Mouse (Mus musculus) T-helper 2 cell (primary cell): ENCODE measurements around the gene Camkmt.

Source experiments
- in situ Hi-C: fragments of 300-600 bp; cut with MboI, MseI; formaldehyde crosslinking; loops from one replicate; pipeline ENCODE4 v1.15.1; 2025; ENCODE audit warnings: high pct_unique_total_duplicates

Camkmt gene

DNA sequence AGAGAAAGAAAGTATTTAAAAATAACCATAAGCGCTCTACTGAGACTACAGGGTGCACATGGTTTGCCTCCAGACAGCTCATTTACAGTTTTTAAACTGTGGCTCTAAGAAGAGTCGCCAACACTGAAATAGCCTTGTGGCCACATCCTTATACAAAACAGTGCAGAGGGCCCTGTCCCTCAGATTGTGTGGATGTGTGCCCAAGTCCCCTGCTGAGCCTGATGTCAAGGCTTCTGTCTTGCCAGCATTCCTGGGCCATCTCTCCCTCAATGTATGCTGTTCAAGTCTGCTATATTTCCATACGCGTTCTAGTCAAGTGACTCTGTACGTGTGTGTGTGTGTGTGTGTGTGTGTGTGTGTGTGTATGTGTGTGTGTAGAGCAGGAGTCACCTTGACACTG is 201.2 kb downstream of the Camkmt start:
- in situ Hi-C loops, result no loop called here

DNA sequence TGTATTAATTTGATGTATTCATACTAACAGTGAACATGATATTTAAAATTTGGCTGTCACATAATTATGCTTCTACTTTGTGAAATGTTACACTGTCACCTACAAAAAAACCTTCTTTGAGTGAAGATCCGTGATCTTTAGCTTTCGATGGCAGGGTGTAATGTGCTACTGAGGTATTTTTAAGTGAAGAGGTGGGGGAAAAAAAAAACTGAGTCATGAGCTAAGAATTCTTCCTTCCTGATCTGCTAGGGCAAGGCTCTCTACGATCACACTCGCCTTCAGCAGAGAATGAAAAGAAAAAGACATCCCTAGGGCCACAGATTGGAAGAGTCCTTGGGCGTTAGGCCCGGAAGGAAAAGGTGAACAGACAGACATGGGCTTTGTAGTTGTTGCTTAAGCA is 201.9 kb downstream of the Camkmt start:
- in situ Hi-C loops, result no loop called here

DNA sequence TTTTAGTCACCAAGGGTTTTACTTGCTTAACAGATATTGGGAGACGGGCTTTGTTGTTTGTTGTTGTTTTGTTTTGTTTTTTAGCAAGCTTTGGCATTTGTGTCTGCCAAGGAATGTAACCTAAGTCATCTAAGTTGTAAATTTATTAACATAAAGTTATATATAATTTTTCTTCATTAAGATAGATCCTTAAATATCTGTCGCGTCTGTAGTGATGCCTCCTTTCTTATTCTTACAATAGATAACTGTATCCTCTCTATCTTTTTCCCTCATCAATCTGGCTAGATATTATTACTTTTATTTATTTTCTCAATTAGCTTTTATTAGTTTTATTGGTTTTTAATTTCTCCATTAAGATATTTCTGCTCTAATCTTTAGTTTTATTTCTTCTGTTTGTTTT is 213.3 kb downstream of the Camkmt start:
- in situ Hi-C loops, result no loop called here

DNA sequence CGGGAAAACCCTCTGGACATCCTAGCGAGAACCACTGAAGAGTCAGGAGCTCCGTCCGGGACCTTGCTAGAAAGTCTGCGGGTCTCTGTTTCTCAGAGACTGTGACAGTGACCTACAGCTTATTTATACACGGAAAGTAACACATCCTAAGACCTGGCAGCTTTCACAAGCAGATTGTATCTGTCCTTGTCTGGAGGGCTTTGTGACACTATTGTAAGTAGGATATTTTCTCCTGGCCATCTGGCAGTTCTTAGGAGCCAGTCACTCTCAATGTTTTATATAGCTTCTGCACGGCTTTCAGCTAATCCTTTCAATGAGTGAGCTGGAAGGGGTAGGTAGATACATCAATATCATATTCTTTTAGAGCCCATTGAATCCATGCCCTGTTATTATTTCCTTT is 218.2 kb downstream of the Camkmt start:
- in situ Hi-C loops, result no loop called here

- in situ Hi-C loops, result no loop called here
Measured at GRCm38 (mm10) chr17:85309046-85309445, 218.7 kb downstream of the Camkmt start.

GRCm38 (mm10) chr17:85311348-85311747 is 221.0 kb downstream of the Camkmt start:
- in situ Hi-C loops, result no loop called here

DNA sequence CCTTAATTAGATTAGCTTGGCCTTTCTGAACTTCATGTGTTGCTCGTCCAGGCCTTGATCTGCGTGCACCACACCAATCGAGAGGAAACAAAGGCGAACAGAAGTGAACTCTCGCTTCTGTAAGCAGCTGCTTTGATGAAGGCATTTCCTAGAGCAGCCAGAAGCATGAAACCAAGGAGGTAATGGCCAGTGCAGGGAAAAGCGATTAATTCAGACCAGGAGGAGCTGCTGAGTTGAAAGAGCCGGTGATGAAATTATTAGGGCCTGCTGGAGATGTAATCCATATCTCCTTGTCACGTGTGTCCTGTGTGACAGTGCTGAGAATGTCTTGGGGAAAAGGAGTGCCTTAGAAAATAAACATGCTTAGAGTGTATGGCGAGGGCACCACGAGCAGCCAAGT is 228.0 kb downstream of the Camkmt start:
- in situ Hi-C loops, result no loop called here

DNA sequence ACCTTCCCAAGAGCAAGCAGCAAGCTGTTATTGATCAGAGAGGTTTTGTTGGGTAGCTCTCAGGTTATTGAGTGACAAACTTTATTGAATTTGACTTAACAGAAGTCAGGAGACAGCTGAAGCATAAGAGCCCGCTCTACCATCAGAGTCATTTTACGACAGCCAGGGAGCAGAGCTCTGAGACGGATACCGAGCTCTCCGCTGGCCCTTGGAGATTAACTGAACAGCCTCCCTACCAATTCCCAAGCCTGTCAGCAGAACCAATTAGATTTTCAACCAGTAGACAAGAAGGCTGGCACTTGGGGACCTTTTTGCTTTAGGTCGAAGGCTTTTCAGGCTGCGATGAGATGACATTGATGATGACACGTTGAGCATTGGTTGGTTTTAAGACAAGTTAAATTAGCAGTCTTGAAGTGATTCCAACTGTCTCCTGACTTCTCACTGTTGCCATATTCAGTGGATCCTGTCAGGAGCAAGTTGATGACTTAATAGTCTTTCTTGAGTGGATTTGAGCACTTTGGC is 229.5 kb downstream of the Camkmt start:
- in situ Hi-C loops, result no loop called here

GRCm38 (mm10) chr17:85328901-85329300 is 238.5 kb downstream of the Camkmt start:
- in situ Hi-C loops, result no loop called here

DNA sequence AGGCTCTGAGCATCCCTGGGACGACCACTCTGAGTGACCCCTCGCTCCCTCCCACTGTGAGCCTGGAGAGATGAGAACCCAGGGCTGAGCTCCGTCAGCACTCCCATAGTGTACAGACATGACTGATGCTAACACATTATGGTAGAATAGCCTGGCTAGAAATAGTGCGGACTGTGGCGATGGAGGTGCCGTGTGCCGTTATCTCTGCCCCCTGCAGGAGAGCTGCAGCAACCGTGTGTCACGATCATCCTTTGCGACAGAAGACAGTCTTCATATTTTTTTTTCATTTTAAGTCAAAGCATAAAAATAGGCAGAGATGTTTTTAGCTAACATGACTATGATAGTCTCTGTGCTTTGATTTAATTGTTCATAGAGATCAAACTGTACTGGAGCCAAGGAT is 245.1 kb downstream of the Camkmt start:
- in situ Hi-C loops, result no loop called here

DNA sequence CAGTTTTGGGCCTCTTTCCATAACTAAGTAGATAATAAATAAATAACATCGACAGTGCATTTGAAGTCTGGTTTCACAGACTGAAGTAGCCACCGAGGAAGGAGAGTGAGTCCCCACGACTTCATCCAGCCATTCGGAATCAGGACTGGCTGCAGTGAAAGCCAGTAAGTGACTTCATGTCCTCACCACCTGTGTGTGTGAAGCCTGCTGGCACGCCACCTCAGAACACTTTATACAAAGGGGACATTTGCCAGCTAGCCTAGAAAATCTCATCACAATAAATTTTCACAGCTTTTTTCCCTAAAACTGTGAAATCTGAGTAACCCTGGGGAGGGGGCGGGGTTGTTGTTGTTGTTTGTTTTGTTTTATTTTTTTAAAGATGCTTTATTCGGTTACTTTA is 247.3 kb downstream of the Camkmt start:
- in situ Hi-C loops, result no loop called here

DNA sequence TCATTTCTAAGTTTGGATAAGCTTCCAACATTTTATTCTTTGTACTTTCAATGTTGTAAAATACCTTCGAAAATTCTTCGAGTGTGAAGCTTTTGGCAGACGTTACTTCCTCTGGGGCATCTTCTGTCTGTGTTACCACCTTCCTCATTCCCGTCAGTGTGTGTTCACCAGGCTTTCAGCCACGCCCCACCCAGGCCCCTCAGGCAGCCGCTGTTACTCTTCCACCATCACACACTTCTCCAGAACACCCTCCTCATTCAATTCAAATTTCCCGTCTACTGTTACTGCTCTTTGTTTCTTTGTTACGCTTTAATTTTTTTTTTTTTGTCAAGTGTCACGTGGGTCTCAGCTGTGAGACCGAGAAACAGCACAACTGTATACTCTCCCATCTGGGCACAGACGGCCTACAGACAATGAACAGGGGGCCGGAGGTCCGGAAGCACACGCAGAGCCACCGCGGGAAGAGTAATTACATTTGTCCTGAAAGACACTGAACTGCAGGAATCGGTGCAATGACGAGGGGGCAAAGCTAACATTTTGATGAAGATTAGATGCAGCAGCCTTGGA is 250.9 kb downstream of the Camkmt start:
- in situ Hi-C loops, result no loop called here

- in situ Hi-C loops, result no loop called here
Measured at GRCm38 (mm10) chr17:85342471-85342870, 252.1 kb downstream of the Camkmt start.

DNA sequence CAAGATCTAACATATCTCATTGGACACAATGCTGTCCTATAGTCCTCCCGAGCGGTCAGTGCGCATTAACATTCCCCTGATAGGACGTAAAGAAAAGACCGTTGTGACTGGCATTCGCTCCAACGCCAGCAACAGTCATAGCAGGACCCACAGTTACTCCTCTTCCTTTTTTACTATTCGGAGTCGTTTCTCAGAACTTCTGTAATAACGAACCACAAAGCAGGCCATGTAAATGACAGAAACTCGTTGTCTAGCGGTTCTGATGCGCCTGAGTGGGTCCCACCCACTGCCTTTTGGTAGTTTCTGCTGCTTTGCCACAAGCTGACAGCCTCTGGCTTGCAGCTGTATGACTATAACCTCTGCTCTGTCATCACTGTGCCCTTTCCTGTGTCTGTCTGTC is 253.1 kb downstream of the Camkmt start:
- in situ Hi-C loops, result no loop called here

GRCm38 (mm10) chr17:85346701-85347100 is 256.3 kb downstream of the Camkmt start:
- in situ Hi-C loops, result no loop called here

GRCm38 (mm10) chr17:85349331-85349935 is 259.1 kb downstream of the Camkmt start:
- in situ Hi-C loops, result no loop called here

DNA sequence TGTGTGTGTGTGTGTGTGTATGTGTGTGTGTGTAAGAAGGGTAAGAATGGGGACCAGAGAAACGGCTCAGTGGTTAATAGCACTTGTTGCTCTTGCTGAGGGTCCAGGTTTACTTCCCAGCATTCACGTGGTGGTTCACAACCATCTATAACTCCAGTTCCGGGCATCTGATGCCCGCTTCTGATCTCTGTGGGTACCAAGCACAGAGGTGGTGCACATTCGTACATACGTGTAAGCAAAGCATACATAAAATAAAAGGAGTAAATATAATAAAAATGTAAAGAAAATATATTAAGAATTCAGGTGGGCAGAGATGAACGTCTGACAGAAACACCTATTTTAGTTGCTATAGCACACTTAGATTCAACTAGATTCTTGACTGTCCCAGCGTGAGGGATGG is 260.9 kb downstream of the Camkmt start:
- in situ Hi-C loops, result no loop called here

DNA sequence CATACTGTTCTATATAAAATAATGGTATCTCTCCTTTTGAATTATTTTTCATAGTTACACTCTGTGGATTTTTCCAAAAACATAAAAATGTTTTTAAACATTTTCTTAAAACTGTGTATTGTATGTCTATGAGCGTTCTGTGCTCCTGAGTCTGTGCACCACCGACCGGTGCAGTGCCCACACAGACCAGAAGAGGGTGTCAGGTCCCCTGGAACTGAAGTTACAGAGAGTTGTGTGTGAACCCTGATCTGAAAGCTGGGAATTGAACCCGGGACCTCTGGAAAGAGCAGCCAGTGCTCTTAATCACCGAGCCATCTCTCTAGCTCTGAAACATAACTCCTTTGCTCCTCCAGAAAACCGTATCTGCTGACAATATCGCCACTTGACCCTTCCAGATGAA is 262.4 kb downstream of the Camkmt start:
- in situ Hi-C loops, result no loop called here

GRCm38 (mm10) chr17:85353191-85353590 is 262.8 kb downstream of the Camkmt start:
- in situ Hi-C loops, result no loop called here

- in situ Hi-C loops, result no loop called here
Measured at GRCm38 (mm10) chr17:85353636-85354035, 263.3 kb downstream of the Camkmt start.

DNA sequence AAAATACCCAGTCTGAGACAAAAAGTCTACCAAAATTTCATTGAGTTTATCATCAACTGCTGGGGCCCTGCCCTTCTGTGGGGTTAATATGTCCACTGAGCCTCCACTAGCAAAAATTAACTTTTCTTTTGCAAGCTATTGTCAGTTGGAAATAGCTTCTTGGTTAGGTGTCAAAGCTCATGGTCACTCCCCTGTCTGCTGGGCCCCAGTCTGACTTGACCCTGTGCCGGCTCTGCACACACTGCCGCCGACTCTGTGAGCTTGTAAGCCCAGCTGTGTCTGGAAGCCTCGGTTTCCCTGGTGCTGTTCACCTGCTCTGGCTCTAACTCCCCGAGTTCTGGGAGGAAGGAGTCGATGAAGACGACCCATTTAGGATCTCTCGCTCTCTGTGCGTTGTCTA is 265.0 kb downstream of the Camkmt start:
- in situ Hi-C loops, result no loop called here

DNA sequence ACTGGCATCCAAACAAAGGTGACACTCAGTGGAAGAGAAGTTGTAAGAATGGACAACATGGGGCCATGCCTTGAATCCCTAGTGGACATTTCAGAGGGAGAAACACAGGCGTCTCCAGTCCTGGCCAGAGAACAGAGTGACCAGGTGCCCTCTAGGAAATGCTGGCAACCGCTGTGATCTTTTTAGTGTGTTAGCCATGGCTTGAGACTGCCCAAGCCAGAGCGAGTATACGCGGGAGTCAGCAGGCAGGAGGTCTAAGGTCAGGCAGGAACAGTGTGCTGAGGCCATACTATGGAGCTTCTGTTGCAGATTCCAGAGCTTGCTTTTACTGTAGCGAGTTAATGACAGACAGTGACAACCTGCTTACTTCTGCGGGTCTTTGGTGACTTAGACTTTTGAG is 270.7 kb downstream of the Camkmt start:
- in situ Hi-C loops, result no loop called here

GRCm38 (mm10) chr17:85367319-85367718 is 277.0 kb downstream of the Camkmt start:
- in situ Hi-C loops, result no loop called here

- in situ Hi-C loops, result no loop called here
Measured at GRCm38 (mm10) chr17:85368776-85369175, 278.4 kb downstream of the Camkmt start.
